Mouse (Mus musculus) gastrocnemius, adult 18-20 months (tissue): ENCODE results near the gene Pyroxd1. TPM values are rescaled to one million over a fixed set of nuclear protein-coding genes. Genes with fewer than 3 reads are reported as not detected.
"Not testable (repeated sequence)": the region's sequence is repeated elsewhere in the genome, so short reads cannot be mapped to it uniquely, and the experiment has no call there.

Experiments
- DNase-seq: peaks from one replicate; pipeline ENCODE4 v3.0.0; 2021; ENCODE audit warnings: low spot score
- long read RNA-seq, 2 experiments: library from polyadenylated mRNA; stranded (forward); transcript quantifications; one replicate each; pipeline ENCODE4 v2.0.0; 2021
- total RNA-seq, 2 experiments: library from RNA; stranded (reverse); gene quantifications; 2 replicates each; pipeline ENCODE4 v1.2.3; 2021

The Pyroxd1 gene
- 1 to 10 TPM; 8.9 to 9.5 TPM for total RNA-seq
- long read RNA-seq, experiment 1, transcript Pyroxd1-201 (12 exons, 2,831 nt), result major isoform, 19 of 28 reads
- long read RNA-seq, experiment 1, partial matches to known transcripts, result 0 of 28 reads
- long read RNA-seq, experiment 1, other reads (novel, unspliced or antisense), result 9 of 28 reads
- long read RNA-seq, experiment 2, transcript Pyroxd1-201 (12 exons, 2,831 nt), result major isoform, 16 of 29 reads
- long read RNA-seq, experiment 2, partial matches to known transcripts, result 0 of 29 reads
- long read RNA-seq, experiment 2, other reads (novel, unspliced or antisense), result 13 of 29 reads

DNA sequence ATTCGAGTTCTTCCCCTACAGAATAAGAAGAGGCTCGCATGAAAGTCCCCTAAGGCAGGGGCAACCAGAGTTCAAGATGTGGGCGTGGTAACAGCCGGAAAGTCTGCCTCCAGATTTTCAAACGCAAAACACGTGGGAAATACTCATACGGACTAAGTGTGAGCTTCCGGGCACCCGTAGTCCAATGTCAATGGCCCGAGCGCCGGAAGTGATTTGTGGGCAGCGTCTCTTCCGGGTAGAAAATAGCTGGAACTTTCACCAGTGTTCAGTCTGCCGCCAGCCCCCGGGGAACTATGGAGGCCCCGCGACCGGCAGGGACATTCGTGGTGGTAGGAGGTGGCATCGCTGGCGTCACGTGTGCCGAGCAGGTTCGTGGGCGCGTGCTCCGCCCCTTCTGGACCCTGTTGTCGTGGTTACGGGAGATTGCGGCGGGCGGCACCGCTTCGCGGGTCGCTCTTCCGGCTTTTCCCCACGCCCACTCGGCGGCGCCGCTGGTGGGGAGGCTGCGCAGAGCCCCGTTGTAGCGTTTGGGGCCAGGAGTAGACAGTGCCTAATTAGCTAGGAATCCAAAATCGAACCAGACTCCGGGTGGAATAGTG lies at the start of gene Pyroxd1:
Pyroxd1 (plus strand) TSS at position 215 of the 599 bp plus-strand sequence.
- DNase-seq, result peak; percentile 82

GRCm38 (mm10) chr6:142298098-142298497 lies 47.4 kb upstream of the Pyroxd1 start, which contains the start of gene Iapp:
Iapp (plus strand) TSS chr6:142298423.
- no peak for DNase-seq

DNA sequence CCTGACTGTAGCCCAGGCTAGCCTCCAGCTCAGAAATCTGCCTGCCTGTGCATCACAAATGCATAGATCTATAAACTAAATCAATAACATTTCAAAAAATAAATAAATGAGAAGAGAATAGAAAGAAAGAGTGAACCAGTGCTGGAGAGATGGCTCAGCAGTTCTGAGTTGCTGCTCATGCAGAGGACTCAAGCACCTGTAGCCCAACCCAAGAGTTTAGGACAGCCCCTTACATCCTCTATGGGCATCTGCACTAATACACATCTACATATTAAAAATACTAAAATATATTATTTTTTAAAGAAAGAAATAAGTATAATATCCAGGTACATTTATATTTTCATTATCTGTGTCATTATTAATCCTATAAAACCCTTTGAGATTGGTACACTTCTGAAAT lies 40.4 kb upstream of the Pyroxd1 start:
- DNase-seq, result no peak

GRCm38 (mm10) chr6:142314285-142314684 lies 31.2 kb upstream of the Pyroxd1 start:
- DNase-seq, result no peak

GRCm38 (mm10) chr6:142317106-142317505 lies 28.3 kb upstream of the Pyroxd1 start:
- DNase-seq, result no peak

GRCm38 (mm10) chr6:142322881-142323280 lies 22.6 kb upstream of the Pyroxd1 start, which contains the start of gene Slco1a5:
Slco1a5 (minus strand) TSS chr6:142322981.
- no peak for DNase-seq

- no peak for DNase-seq
Measured at GRCm38 (mm10) chr6:142326598-142326997, 18.9 kb upstream of the Pyroxd1 start.

GRCm38 (mm10) chr6:142329201-142329600 lies 16.3 kb upstream of the Pyroxd1 start:
- no peak for DNase-seq

DNA sequence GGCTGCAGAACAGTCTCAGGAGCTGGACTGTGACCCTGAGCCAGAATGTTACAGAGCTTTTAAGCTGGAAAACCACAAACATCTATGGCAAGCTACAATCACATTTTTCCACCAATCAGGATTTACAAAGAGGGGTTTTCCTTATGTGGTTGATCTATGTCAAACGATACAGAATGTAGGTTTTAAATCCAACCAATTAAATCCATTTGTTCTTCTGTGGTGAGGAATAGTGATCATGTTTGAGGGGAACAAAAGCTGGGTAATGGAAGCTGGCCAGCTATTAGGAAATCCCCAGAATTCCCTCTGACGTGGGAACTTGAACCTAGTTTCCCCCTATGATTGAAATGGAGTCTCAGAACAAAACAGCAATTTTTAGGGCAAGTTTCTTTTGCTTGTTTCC lies 6.5 kb upstream of the Pyroxd1 start:
- DNase-seq, result no peak

DNA sequence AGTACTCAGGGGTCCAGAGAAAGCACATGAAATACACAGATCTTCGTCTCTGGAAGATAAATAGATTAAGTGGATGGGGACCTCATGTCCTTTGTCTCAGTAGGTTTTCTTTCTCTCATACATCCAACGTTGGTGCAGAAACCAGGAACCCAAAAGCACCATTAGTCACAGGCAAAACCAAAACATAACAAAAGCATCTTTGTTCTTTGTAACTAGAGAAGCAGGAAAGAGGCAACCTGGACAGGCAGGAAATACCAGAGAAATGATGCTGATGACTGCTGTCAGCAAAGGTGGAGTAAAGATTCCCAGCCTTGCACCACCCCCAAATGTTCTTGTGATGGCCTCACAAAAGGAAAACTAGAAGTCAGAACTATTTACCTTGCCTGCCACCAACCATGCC lies 5.9 kb upstream of the Pyroxd1 start:
- DNase-seq, result no peak

GRCm38 (mm10) chr6:142343561-142343960 lies 1.9 kb upstream of the Pyroxd1 start:
- peak; percentile 11 for DNase-seq

- DNase-seq, result no peak
Measured at GRCm38 (mm10) chr6:142346181-142347110, 992 bp downstream of the Pyroxd1 start.

GRCm38 (mm10) chr6:142347431-142348385 lies 2.3 kb downstream of the Pyroxd1 start:
- DNase-seq, result no peak

- DNase-seq, result not testable (repeated sequence)
Measured at GRCm38 (mm10) chr6:142352099-142352498, 6.6 kb downstream of the Pyroxd1 start.

DNA sequence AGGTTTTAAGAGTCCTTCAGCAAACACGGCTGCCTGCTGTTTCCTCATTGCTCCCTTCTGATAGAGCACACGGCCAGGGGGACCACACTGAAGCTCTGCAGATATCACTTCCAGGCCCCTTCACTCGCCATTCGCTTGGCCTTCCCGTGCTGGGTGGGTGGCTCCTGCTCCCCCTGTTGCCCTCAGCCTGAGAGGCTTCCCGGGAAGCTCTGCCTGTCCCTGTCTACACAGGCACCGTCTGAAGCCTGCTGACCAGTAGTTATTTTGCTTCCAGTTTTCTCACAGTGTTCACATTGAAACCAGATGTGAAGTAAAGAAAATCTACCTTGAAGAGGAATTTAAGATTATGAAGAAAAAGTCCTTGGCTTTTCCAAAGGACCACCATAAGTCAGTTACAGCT lies 11.7 kb downstream of the Pyroxd1 start:
- DNase-seq, result no peak

DNA sequence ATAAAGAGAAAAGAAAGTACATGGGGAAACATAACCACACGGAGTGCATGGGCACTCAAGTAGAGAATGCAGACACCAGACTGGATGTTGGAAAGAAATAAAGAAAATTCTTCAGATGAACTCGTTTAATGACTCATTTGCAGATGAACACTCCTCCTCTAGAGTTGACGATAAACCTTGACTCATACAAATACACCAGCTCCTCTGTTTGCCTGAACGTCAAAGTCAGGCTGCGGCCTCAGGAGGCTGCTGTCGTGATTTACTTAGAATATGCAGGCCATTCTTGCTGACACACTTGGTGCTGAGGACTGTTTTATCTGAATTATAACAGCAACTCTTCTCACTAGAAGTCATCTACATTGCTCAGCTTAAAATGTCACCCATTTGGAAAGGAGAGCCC lies 16.6 kb downstream of the Pyroxd1 start:
- DNase-seq, result no peak

- no peak for DNase-seq
Measured at GRCm38 (mm10) chr6:142363019-142363576, 17.6 kb downstream of the Pyroxd1 start.

DNA sequence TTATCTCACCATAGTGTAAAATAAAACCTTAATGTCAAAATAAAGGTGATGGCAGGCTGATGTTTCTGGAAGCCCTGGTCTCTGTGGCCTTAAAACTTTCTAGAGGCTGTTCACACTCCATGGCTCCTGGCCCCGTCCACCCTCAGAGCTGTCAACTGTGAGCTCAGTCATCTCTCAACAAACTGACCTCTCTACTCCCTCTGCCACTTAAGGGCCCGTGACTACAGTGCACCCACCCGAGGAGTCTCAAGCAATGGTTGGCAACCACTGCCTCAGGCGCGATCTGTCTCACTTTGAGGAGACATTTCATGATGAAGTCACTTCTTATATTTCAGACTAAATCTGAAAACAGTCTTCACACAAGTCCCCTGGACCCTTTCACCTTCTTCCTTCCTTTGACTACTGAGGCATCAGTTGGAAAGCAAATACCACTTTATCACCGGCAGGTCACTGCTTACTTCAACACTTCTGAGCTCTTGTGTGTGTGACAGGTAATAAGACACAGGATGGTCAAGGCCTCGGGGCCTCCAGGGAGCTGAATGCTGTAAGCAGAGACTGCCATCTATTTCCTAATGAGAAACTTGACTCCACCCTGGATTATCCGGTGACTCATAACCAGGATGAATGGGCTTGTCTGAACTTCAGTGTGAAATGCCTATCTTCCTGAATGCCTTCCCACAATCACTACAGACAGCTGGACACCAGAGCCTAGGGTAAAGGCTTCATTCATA lies 20.5 kb downstream of the Pyroxd1 start:
- no peak for DNase-seq

DNA sequence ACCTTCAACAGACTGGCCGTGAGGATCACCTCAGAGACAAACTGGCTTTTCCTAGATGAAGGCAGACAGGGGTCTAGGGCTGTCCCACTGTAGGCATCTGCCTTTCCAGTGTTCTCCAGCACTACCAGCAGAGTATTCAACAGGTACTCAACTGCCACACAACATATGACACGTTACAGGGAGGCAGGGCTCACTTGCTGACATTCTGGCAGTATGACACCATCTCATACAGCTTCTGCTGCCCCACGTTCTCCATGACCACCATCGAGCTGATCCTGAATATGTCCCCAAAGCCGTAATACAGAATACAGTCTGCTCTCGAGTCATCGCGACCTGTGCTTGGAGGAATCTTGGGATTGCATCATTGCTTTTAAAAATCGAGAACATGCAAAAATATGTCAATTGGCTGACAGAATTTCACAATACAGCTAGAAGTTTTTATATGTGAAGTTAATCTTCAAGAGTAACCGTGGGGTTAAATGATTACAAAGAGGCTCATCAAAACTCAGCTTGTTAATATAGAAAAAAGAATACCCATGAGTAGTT lies 21.1 kb downstream of the Pyroxd1 start:
- no peak for DNase-seq
